Mouse (Mus musculus) liver, embryonic 14.5 days (tissue): Measurements from ENCODE around the gene Asgr2. TPM values are rescaled to one million over a fixed set of nuclear protein-coding genes. Genes with fewer than 3 reads are reported as not detected.

Experiments
- ATAC-seq: fragments of 200-750 bp; cut with Nextera tagmentation; 2 replicates; pipeline ENCODE4 v1.8.0; 2017; ENCODE audit warnings: moderate number of reproducible peaks, mild to moderate bottlenecking, moderate library complexity; ENCODE audit not compliant: insufficient read depth
- DNase-seq, 3 experiments: peaks; one replicate each; pipeline ENCODE4 v3.0.0-alpha.2; 2012 to 2013; ENCODE audit warnings: low read depth in 3 of 3, low spot score in 3 of 3
- H3K27ac ChIP-seq: fragments of 300-500 bp; sonication (generic); 2 replicates; pipeline ENCODE4 v1.5.1; 2014; ENCODE audit warnings: moderate library complexity, mild to moderate bottlenecking, control low read depth, inconsistent platforms
- H3K27me3 ChIP-seq: fragments of 300-500 bp; sonication (generic); 2 replicates; pipeline ENCODE4 v1.6.1; 2014; ENCODE audit warnings: mild to moderate bottlenecking, low read length, moderate library complexity; ENCODE audit not compliant: control insufficient read depth, insufficient read depth
- H3K36me3 ChIP-seq: fragments of 300-500 bp; sonication (generic); replicated peaks from 2 replicates; pipeline ENCODE4 v1.6.1; 2014; ENCODE audit warnings: low read depth; ENCODE audit not compliant: control insufficient read depth, insufficient read depth
- H3K4me1 ChIP-seq, 2 experiments: fragments of 200-500 bp in 1 of 2; fragments of 300-500 bp in 1 of 2; sonication (generic) in 1 of 2; replicated peaks; 2 replicates each; pipeline ENCODE4 v1.6.1; 2012 to 2014; ENCODE audit warnings: antibody characterized with exemption in 1 of 2, inconsistent platforms in 1 of 2, low read length in 1 of 2; ENCODE audit not compliant: control insufficient read depth in 2 of 2, insufficient read depth in 2 of 2
- H3K4me2 ChIP-seq: fragments of 300-500 bp; sonication (generic); 2 replicates; pipeline ENCODE4 v1.6.1; 2014; ENCODE audit warnings: low read depth, mild to moderate bottlenecking, control low read depth, moderate library complexity
- H3K4me3 ChIP-seq, 2 experiments: fragments of 200-500 bp in 1 of 2; fragments of 300-500 bp in 1 of 2; sonication (generic) in 1 of 2; 2 replicates each; pipeline ENCODE4 v1.5.1; 2012 to 2014; ENCODE audit warnings: low read depth in 2 of 2, low read length in 2 of 2, mild to moderate bottlenecking in 2 of 2, control low read depth in 1 of 2, inconsistent platforms in 1 of 2, moderate library complexity in 1 of 2; ENCODE audit not compliant: insufficient read depth in 1 of 2
- H3K9ac ChIP-seq: fragments of 300-500 bp; sonication (generic); replicated peaks from 2 replicates; pipeline ENCODE4 v1.6.1; 2014; ENCODE audit warnings: mild to moderate bottlenecking, control low read depth, moderate library complexity
- H3K9me3 ChIP-seq: fragments of 300-500 bp; sonication (generic); 2 replicates; pipeline ENCODE4 v1.6.1; 2016; ENCODE audit warnings: low read length, mixed read lengths; ENCODE audit not compliant: control insufficient read depth
- CTCF ChIP-seq: IDR thresholded peaks from 2 replicates; pipeline ENCODE4 v1.5.1; 2016; ENCODE audit warnings: antibody characterized with exemption, low read depth, control low read depth
- EP300 ChIP-seq: IDR thresholded peaks from 2 replicates; pipeline ENCODE4 v1.6.1; 2016; ENCODE audit warnings: antibody characterized with exemption, low read depth
- WGBS: fragments of 180-500 bp; shearing (Covaris S2); extraction: QIAGEN DNeasy Blood & Tissue Kit; methylation state at CpG from one replicate; pipeline ENCODE4 v1.1.7; 2014; ENCODE audit not compliant: insufficient replicate concordance; 5-methylcytosine and 5-hydroxymethylcytosine counted together
- polyA plus RNA-seq, 2 experiments: library from polyadenylated mRNA; depleted of rRNA in 1 of 2; stranded (reverse) in 1 of 2; unstranded in 1 of 2; fragments of >200 nt; fragmentation: Nextera tagmentation in 1 of 2; extraction: Ambion mirVana in 1 of 2; gene quantifications; 2 replicates each; pipeline versions ENCODE4 v1.2.1 to v1.2.3; 2012 to 2014

The Asgr2 gene
- 10.0 and 11.5 TPM in 2 replicates for polyA plus RNA-seq (2012; rRNA removed)
- polyA plus RNA-seq (2014; fragmentation: Nextera tagmentation; extraction: Ambion mirVana), result 9.0 and 10.6 TPM in 2 replicates

DNA sequence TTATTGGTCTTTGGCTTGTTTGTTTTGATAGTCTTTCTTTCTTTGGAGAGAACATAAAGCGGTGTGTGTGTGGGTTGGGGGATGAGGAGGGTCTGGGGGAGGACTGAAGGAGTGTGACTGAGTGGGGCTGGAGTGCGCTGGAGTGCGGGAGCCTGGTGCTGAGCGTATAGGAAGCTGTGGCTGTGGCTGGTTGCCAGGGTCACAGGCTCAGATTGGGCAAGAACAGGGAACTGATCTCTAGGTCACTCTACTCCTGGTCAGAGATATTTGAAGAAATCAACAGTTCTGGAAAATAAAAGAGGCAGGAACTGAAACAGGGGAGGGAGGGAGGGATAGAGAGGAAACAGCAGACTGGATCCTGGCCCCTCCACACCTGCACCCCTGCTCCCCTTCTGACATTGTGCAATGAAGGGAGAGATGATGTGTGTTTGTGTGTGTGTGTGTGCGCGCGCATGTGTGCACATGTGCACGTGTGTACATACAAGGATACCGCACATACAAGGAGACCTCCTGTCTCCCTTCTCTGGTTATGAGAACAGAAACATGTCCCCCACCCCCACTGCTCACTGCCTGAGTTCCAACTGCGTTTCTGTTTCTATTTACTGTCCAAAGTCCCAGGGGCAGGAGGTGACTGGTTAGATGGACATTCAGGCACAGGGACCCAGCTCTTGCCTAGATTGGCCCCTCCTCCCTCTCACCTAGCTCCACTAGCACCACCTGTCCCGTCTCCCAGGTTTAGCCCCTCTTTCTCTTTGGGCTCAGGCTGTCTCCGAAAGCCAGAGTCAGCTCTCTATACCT is at the start of gene Asgr2:
TSS of gene Asgr2 (plus strand) at position 659 of the 798 bp plus-strand sequence.
- ATAC-seq, result peak; percentile 76
- no peaks in the 10 kb centered on the region for H3K9me3 ChIP-seq

GRCm38 (mm10) chr11:70043665-70044064 is 48.8 kb upstream of the Asgr2 start:
- H3K4me3 ChIP-seq, result no peak overlapping the region
- no peak for ATAC-seq
- DNase-seq, result no peak

More for the DNA sequence above, at the start of gene Asgr2:
- 47% methylated on average over 12 of the region's 12 CpGs for WGBS
- Histone ChIP-seq H3K9ac (no peak within 1 kb of the TSS), H3K27me3 (no peaks in the 10 kb centered on the region), H3K27ac (no peak within 1 kb of the TSS), H3K4me3 (peak within 1 kb of the TSS in 1 of 2 experiments; percentile 36; a peak in 2 of 4 replicates), H3K36me3 (no peaks in the 10 kb centered on the region), H3K4me2 (peak within 1 kb of the TSS; percentile 33), H3K4me1 (peaks cover 0 to 11% of the 10 kb centered on the region in 2 experiments; a peak in 2 of 4 replicates)
- peak in 2 of 3 experiments; percentile 24 to 28 for DNase-seq
- TF ChIP-seq CTCF, result no peak
- no peak for TF ChIP-seq EP300

DNA sequence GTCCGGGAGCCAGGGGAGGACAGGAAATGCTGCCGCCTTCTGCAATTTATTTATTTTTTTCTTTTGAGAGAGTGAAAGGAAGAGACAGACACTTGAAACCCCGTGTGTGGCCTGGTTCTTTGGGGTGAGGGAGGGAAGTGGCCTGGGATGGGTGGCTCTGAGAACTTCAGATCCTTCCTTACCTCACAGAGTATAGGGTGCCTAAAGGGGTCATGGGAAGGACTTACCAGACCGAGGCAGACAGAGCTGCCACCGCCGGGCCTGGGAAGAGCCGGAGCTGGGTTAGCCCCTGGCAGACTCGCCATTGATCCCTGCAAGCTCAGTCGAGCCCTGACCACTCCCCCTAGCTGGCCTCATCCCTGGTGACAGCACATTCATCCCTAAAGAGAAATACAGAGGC is 47.0 kb upstream of the Asgr2 start:
- no peak overlapping the region for H3K27ac ChIP-seq
- H3K4me3 ChIP-seq, result no peak overlapping the region
- H3K4me1 ChIP-seq, result no peaks in the 10 kb centered on the region
- H3K9ac ChIP-seq, result no peak overlapping the region
- no peak for TF ChIP-seq EP300
- WGBS, result 51% methylated on average over 9 of the region's 9 CpGs
- ATAC-seq (no peak), DNase-seq (no peak)
- no peaks in the 10 kb centered on the region for H3K36me3 ChIP-seq
- no peaks in the 10 kb centered on the region for H3K27me3 ChIP-seq
- no peaks in the 10 kb centered on the region for H3K9me3 ChIP-seq
- H3K4me2 ChIP-seq, result no peak overlapping the region

More at GRCm38 (mm10) chr11:70043665-70044064, 48.8 kb upstream of the Asgr2 start:
- TF ChIP-seq CTCF, result no peak
- TF ChIP-seq EP300, result no peak
- Histone ChIP-seq H3K4me2 (no peak overlapping the region), H3K27ac (no peak overlapping the region), H3K9ac (no peak overlapping the region), H3K4me1 (no peaks in the 10 kb centered on the region), H3K27me3 (no peaks in the 10 kb centered on the region), H3K9me3 (no peaks in the 10 kb centered on the region), H3K36me3 (no peaks in the 10 kb centered on the region)
- WGBS, result 82% methylated on average over 7 of the region's 7 CpGs

DNA sequence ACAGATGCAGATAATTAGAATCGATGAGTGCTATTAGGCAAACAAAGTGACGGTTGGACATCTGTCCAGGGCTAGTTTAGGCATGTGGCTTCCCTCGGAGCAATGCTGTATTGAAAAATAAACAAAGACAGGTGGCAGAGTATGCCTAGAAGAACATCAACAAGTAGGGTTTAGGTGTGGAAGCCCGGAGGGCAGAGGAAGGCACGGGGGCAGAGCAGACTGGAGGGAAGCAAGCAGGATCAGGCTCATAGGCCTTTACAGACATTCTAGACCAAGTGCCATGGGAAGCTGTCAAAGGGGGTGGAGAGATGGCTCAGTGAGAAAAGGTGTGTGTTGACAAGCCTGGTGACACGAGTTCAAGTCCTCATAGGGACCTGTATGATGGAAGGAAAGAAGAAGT is 43.1 kb upstream of the Asgr2 start:
- TF ChIP-seq CTCF, result no peak

DNA sequence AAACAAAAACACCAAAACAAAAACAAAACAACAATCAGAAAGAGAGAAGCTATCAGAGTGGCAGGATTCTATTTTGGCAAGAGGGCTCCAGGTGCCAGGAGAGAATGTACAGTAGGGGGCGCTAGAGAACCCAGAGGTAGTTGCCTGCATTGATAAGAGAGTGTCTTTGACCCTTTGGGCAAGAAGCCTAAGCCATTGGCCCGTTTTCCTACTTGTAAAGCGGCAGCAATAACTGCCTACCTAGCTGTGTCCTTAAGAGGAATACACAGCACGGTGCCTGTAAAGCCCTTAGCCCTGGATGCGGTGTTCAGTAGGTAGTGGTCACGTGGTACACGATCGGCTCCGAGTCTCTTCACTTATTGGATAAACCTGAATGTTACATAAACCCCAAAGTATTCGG is 42.6 kb upstream of the Asgr2 start:
- ATAC-seq (no peak), DNase-seq (no peak)
- no peaks in the 10 kb centered on the region for H3K27me3 ChIP-seq
- H3K9me3 ChIP-seq, result no peaks in the 10 kb centered on the region
- H3K4me1 ChIP-seq, result no peaks in the 10 kb centered on the region
- H3K9ac ChIP-seq, result no peak overlapping the region
- no peak overlapping the region for H3K4me3 ChIP-seq
- H3K36me3 ChIP-seq, result no peaks in the 10 kb centered on the region
- TF ChIP-seq CTCF, result peak; percentile 61
- TF ChIP-seq EP300, result no peak
- WGBS, result 47% methylated on average over 10 of the region's 10 CpGs
- H3K4me2 ChIP-seq, result no peak overlapping the region
- no peak overlapping the region for H3K27ac ChIP-seq

More for the DNA sequence above, 43.1 kb upstream of the Asgr2 start:
- no peak for ATAC-seq
- Histone ChIP-seq H3K4me3 (no peak overlapping the region), H3K9me3 (no peaks in the 10 kb centered on the region), H3K27ac (no peak overlapping the region), H3K9ac (no peak overlapping the region), H3K27me3 (no peaks in the 10 kb centered on the region), H3K4me1 (no peaks in the 10 kb centered on the region), H3K36me3 (no peaks in the 10 kb centered on the region), H3K4me2 (no peak overlapping the region)
- DNase-seq, result no peak
- 67% methylated on average over 6 of the region's 6 CpGs for WGBS
